Mouse (Mus musculus) liver, postnatal 0 days (tissue): ENCODE results near the gene Pde4d.

ENCODE experiments used
- CTCF ChIP-seq: sonication (generic); IDR thresholded peaks from 2 replicates; pipeline ENCODE4 v1.5.1; 2016; ENCODE audit warnings: antibody characterized with exemption, low read depth
- EP300 ChIP-seq: IDR thresholded peaks from 2 replicates; pipeline ENCODE4 v1.6.1; 2016; ENCODE audit warnings: antibody characterized with exemption, low read depth, mild to moderate bottlenecking

GRCm38 (mm10) chr13:109236047-109236446 lies 786.3 kb downstream of the Pde4d start:
- TF ChIP-seq CTCF (no peak), EP300 (no peak)
